Mouse (Mus musculus) spleen, adult 2 months (tissue): ENCODE data around the gene Ercc8. TPM values are rescaled to one million over a fixed set of nuclear protein-coding genes. Genes with fewer than 3 reads are reported as not detected.

Source experiments
- DNase-seq, 2 experiments: peaks; one replicate each; pipeline versions ENCODE4 v3.0.0 to v3.0.0-alpha.2; 2012 to 2021; ENCODE audit warnings: low spot score in 2 of 2, low read depth in 1 of 2
- H3K27ac ChIP-seq: fragments of 200-500 bp; 2 replicates; pipeline ENCODE4 v1.5.1; 2012; ENCODE audit warnings: low read length, inconsistent platforms; ENCODE audit not compliant: insufficient read depth
- H3K27me3 ChIP-seq: fragments of 200-500 bp; 2 replicates; pipeline ENCODE4 v1.6.1; 2012; ENCODE audit warnings: mild to moderate bottlenecking, moderate library complexity, low read length, inconsistent platforms; ENCODE audit not compliant: control insufficient read depth, insufficient read depth
- H3K36me3 ChIP-seq: fragments of 200-500 bp; 2 replicates; pipeline ENCODE4 v1.6.1; 2012; ENCODE audit warnings: mild to moderate bottlenecking, low read length, inconsistent platforms; ENCODE audit not compliant: control insufficient read depth, insufficient read depth
- H3K4me1 ChIP-seq: fragments of 200-500 bp; 2 replicates; pipeline ENCODE4 v1.6.1; 2011; ENCODE audit warnings: inconsistent platforms; ENCODE audit not compliant: control insufficient read depth, insufficient read depth, insufficient read length
- H3K4me3 ChIP-seq: fragments of 200-500 bp; 2 replicates; pipeline ENCODE4 v1.5.1; 2011; ENCODE audit warnings: mild to moderate bottlenecking, inconsistent platforms; ENCODE audit not compliant: insufficient read depth, insufficient read length; ENCODE audit errors: extremely low read depth
- CTCF ChIP-seq: fragments of 200-500 bp; IDR thresholded peaks from 2 replicates; pipeline ENCODE4 v1.5.1; 2011; ENCODE audit warnings: mild to moderate bottlenecking, inconsistent platforms; ENCODE audit not compliant: insufficient read depth, insufficient read length, insufficient replicate concordance; ENCODE audit errors: extremely low read depth
- POLR2A ChIP-seq: fragments of 200-500 bp; IDR thresholded peaks from 2 replicates; pipeline ENCODE4 v1.6.1; 2011; ENCODE audit warnings: low read depth, low read length, inconsistent platforms
- WGBS: fragments of 180-500 bp; shearing (Covaris S2); methylation state at CpG from one replicate; pipeline ENCODE4 v1.1.7; 2018; 5-methylcytosine and 5-hydroxymethylcytosine counted together
- polyA plus RNA-seq: library from polyadenylated mRNA; depleted of rRNA; stranded (reverse); fragments of >200 nt; gene quantifications from 2 replicates; pipeline ENCODE4 v1.2.3, GENCODE M21; 2012

Gene Ercc8
- polyA plus RNA-seq, 1 experiment = 5.7 TPM

GRCm38 (mm10) chr13:108119411-108120310 lies 38.9 kb upstream of the Ercc8 start:
- Histone ChIP-seq H3K4me3 (no peak overlapping the region), H3K4me1 (no peaks in the 10 kb centered on the region), H3K36me3 (no peaks in the 10 kb centered on the region), H3K27me3 (no peaks in the 10 kb centered on the region), H3K27ac (no peak overlapping the region)
- DNase-seq = no peak
- TF ChIP-seq CTCF = no peak
- TF ChIP-seq POLR2A = no peak
- WGBS = 89% methylated on average over 9 of the region's 9 CpGs

GRCm38 (mm10) chr13:108123109-108123723 lies 35.3 kb upstream of the Ercc8 start:
- no peak for DNase-seq
- no peak for TF ChIP-seq POLR2A
- TF ChIP-seq CTCF = no peak
- Histone ChIP-seq H3K27me3 (no peaks in the 10 kb centered on the region), H3K36me3 (no peaks in the 10 kb centered on the region), H3K27ac (no peak overlapping the region), H3K4me3 (no peak overlapping the region), H3K4me1 (no peaks in the 10 kb centered on the region)
- WGBS = 89% methylated on average over 15 of the region's 15 CpGs

GRCm38 (mm10) chr13:108124096-108124495 lies 34.4 kb upstream of the Ercc8 start:
- no peak for TF ChIP-seq CTCF
- TF ChIP-seq POLR2A = no peak
- Histone ChIP-seq H3K27me3 (no peaks in the 10 kb centered on the region), H3K27ac (no peak overlapping the region), H3K4me1 (no peaks in the 10 kb centered on the region), H3K36me3 (no peaks in the 10 kb centered on the region), H3K4me3 (no peak overlapping the region)
- no peak for DNase-seq
- 95% methylated on average over 11 of the region's 11 CpGs for WGBS

GRCm38 (mm10) chr13:108126246-108126645 lies 32.3 kb upstream of the Ercc8 start:
- 85% methylated on average over 2 of the region's 2 CpGs for WGBS
- no peak for DNase-seq
- TF ChIP-seq CTCF = no peak
- TF ChIP-seq POLR2A = no peak

GRCm38 (mm10) chr13:108127130-108127529 lies 31.4 kb upstream of the Ercc8 start:
- H3K36me3 ChIP-seq = no peaks in the 10 kb centered on the region
- H3K4me3 ChIP-seq = no peak overlapping the region
- no peak overlapping the region for H3K27ac ChIP-seq
- no peaks in the 10 kb centered on the region for H3K4me1 ChIP-seq
- DNase-seq = peak; percentile 9 to 36
- H3K27me3 ChIP-seq = no peaks in the 10 kb centered on the region
- WGBS = 0% methylated on average over 1 of the region's 1 CpGs
- TF ChIP-seq CTCF = peak; percentile 25; the same call in 1 of the 2 replicates
- TF ChIP-seq POLR2A = no peak

More at GRCm38 (mm10) chr13:108126246-108126645, 32.3 kb upstream of the Ercc8 start:
- Histone ChIP-seq H3K4me3 (no peak overlapping the region), H3K36me3 (no peaks in the 10 kb centered on the region), H3K27ac (no peak overlapping the region), H3K27me3 (no peaks in the 10 kb centered on the region), H3K4me1 (no peaks in the 10 kb centered on the region)

- no peaks in the 10 kb centered on the region for H3K4me1 ChIP-seq
- H3K36me3 ChIP-seq = no peaks in the 10 kb centered on the region
- 68% methylated on average over 1 of the region's 1 CpGs for WGBS
- no peak for DNase-seq
- H3K4me3 ChIP-seq = no peak overlapping the region
- H3K27ac ChIP-seq = no peak overlapping the region
- H3K27me3 ChIP-seq = no peaks in the 10 kb centered on the region
- no peak for TF ChIP-seq POLR2A
- TF ChIP-seq CTCF = no peak
These were observed 30.6 kb upstream of the Ercc8 start for GRCm38 (mm10) chr13:108127883-108128282.
